Mouse (Mus musculus) midbrain, embryonic 10.5 days (tissue): ENCODE measurements around the gene Asb5. TPM values are rescaled to one million over a fixed set of nuclear protein-coding genes. Genes with fewer than 3 reads are reported as not detected.
"Not testable (repeated sequence)": the region's sequence is repeated elsewhere in the genome, so short reads cannot be mapped to it uniquely, and the experiment has no call there.

Experiments used
- DNase-seq: peaks from one replicate; pipeline ENCODE4 v3.0.0-alpha.2; 2017; ENCODE audit warnings: low spot score
- H3K27ac ChIP-seq: fragments of 300-500 bp; sonication (generic); replicated peaks from 2 replicates; pipeline ENCODE4 v1.5.1; 2016; ENCODE audit warnings: mild to moderate bottlenecking
- H3K27me3 ChIP-seq: fragments of 300-500 bp; sonication (generic); 2 replicates; pipeline ENCODE4 v1.6.1; 2016; ENCODE audit warnings: low read depth, mild to moderate bottlenecking; ENCODE audit not compliant: poor library complexity, severe bottlenecking
- H3K36me3 ChIP-seq: fragments of 300-500 bp; sonication (generic); 2 replicates; pipeline ENCODE4 v1.6.1; 2016; ENCODE audit warnings: mild to moderate bottlenecking, moderate library complexity
- H3K4me1 ChIP-seq: fragments of 300-500 bp; sonication (generic); 2 replicates; pipeline ENCODE4 v1.6.1; 2016
- H3K4me3 ChIP-seq: fragments of 300-500 bp; sonication (generic); 2 replicates; pipeline ENCODE4 v1.5.1; 2016; ENCODE audit warnings: mild to moderate bottlenecking, moderate library complexity
- H3K9me3 ChIP-seq: fragments of 300-500 bp; sonication (generic); replicated peaks from 2 replicates; pipeline ENCODE4 v1.6.1; 2016; ENCODE audit warnings: mild to moderate bottlenecking
- WGBS: fragments of 180-500 bp; shearing (Covaris S2); methylation state at CpG from one replicate; pipeline ENCODE4 v1.1.7; 2016; 5-methylcytosine and 5-hydroxymethylcytosine counted together
- polyA plus RNA-seq: library from polyadenylated mRNA; unstranded; fragments of >200 nt; fragmentation: Nextera tagmentation; extraction: Ambion mirVana; gene quantifications from 2 replicates; pipeline ENCODE4 v1.2.1, GENCODE M21; 2016

Gene Asb5
- polyA plus RNA-seq, 1 experiment from 2014 or later, result 3.7 TPM

GRCm38 (mm10) chr8:54603440-54603839, 74.1 kb downstream of the Asb5 start:
- Histone ChIP-seq H3K36me3 (no peaks in the 10 kb centered on the region), H3K27me3 (no peaks in the 10 kb centered on the region), H3K9me3 (no peaks in the 10 kb centered on the region), H3K4me1 (peaks cover 8% of the 10 kb centered on the region), H3K27ac (no peak overlapping the region), H3K4me3 (no peak overlapping the region)
- DNase-seq, result no peak
- WGBS, result 83% methylated on average over 4 of the region's 4 CpGs

GRCm38 (mm10) chr8:54609336-54609735, 80.0 kb downstream of the Asb5 start:
- Histone ChIP-seq H3K4me3 (no peak overlapping the region), H3K27me3 (no peaks in the 10 kb centered on the region), H3K9me3 (no peaks in the 10 kb centered on the region), H3K36me3 (no peaks in the 10 kb centered on the region), H3K27ac (no peak overlapping the region), H3K4me1 (no peaks in the 10 kb centered on the region)
- no peak for DNase-seq
- WGBS, result 95% methylated on average over 2 of the region's 2 CpGs

GRCm38 (mm10) chr8:54610238-54610637, 80.9 kb downstream of the Asb5 start:
- no peaks in the 10 kb centered on the region for H3K36me3 ChIP-seq
- 73% methylated on average over 4 of the region's 4 CpGs for WGBS
- no peaks in the 10 kb centered on the region for H3K9me3 ChIP-seq
- no peak overlapping the region for H3K4me3 ChIP-seq
- H3K4me1 ChIP-seq, result no peaks in the 10 kb centered on the region
- H3K27ac ChIP-seq, result no peak overlapping the region
- no peak for DNase-seq
- H3K27me3 ChIP-seq, result no peaks in the 10 kb centered on the region

- H3K36me3 ChIP-seq, H3K9me3 ChIP-seq, H3K27ac ChIP-seq, H3K4me3 ChIP-seq, H3K27me3 ChIP-seq, DNase-seq, H3K4me1 ChIP-seq: not testable (repeated sequence)
- 85% methylated on average over 17 of the region's 17 CpGs for WGBS
These were observed 87.3 kb downstream of the Asb5 start for GRCm38 (mm10) chr8:54616710-54617109.

Other genes with a start within 250 kb of the Asb5 start
- 90.3 and 95.5 TPM in 2 replicates for gene Spcs3, start 418 bp downstream of the Asb5 start, polyA plus RNA-seq
- not detected in 2 replicates for gene Spata4, start 71.2 kb downstream of the Asb5 start, polyA plus RNA-seq